ENCODE assay signal across 14 mouse cellular contexts in the genomic region with DNA sequence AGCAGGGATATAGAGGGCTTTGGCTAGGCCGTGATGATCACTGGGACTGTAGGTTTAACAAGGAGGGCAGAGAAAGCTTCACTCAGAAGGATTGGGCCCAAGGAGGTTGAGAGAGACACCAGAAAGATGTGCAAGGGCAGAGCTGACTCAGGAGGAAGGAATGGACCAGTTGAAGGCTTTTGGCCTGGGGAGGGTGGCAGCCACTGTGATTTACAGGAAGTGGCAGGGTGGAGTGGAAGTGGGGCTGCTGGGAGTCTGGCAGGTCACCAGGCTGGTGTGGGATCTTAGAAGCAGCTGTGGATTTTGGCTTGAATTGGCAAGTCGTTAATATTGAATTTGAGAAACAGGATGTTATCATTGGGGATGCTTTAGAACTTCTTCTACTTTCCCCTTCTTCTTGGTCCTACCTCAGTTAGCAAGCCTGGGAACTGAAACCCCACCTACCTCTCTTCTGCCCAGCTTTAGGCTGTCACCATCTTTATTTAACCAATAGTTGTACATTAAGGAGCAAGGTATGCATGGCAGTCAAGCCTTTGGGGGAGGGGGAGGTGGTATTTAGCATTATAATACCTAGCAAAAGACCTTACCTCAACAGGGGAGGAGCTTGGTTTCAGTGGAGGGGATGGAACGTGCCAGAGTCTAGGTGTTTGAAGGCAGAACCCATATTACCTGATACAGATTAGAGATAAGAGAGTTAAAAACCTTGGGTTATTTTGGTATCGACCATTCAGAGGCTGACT. TPM values are rescaled to one million over a fixed set of nuclear protein-coding genes. Genes with fewer than 3 reads are reported as not detected.
DNase-seq lines count a peak whose midpoint lies in the region; ATAC-seq lines count a peak whose summit lies in the region.
"Had no signal": no experiment of that assay in that cellular context is flagged by ENCODE, and none has a peak within 500 bp of the region (broad histone marks: within the 10 kb centered on the region; RNA-seq: fewer than 3 reads in every experiment).

No protein-coding gene starts in this region.

- no peaks in the 10 kb centered on the region for H3K27me3 ChIP-seq in forebrain, embryonic 13.5 days
- no peaks in the 10 kb centered on the region for H3K27me3 ChIP-seq in intestine, embryonic 15.5 days (replicated peaks)
- H3K27me3 ChIP-seq: embryonic facial prominence, embryonic 12.5 days; liver, embryonic 15.5 days had no signal

- no peak for ATAC-seq in forebrain, embryonic 13.5 days
- no peak for ATAC-seq in frontal cortex, adult (ENCODE audit: low TSS enrichment)
- no peak for ATAC-seq in intestine, embryonic 15.5 days
- ATAC-seq: intestine, embryonic 16.5 days; midbrain, embryonic 16.5 days had no signal

- H3K4me3 ChIP-seq in forebrain, embryonic 13.5 days, result no peak overlapping the region
- no peak overlapping the region for H3K4me3 ChIP-seq in intestine, embryonic 15.5 days (replicated peaks)
- H3K4me3 ChIP-seq: embryonic facial prominence, embryonic 12.5 days; left cerebral cortex, adult 2 months; liver, embryonic 15.5 days had no signal

- no peak overlapping the region for H3K9ac ChIP-seq in forebrain, embryonic 13.5 days
- no peak overlapping the region for H3K9ac ChIP-seq in intestine, embryonic 15.5 days
- H3K9ac ChIP-seq: embryonic facial prominence, embryonic 12.5 days; liver, embryonic 15.5 days had no signal

- no peaks in the 10 kb centered on the region for H3K9me3 ChIP-seq in forebrain, embryonic 13.5 days (replicated peaks)
- H3K9me3 ChIP-seq in intestine, embryonic 15.5 days, result no peaks in the 10 kb centered on the region
- H3K9me3 ChIP-seq: embryonic facial prominence, embryonic 12.5 days; liver, embryonic 15.5 days had no signal

- no peak overlapping the region for H3K4me2 ChIP-seq in forebrain, embryonic 13.5 days
- no peak overlapping the region for H3K4me2 ChIP-seq in intestine, embryonic 15.5 days (replicated peaks)
- H3K4me2 ChIP-seq: embryonic facial prominence, embryonic 12.5 days; liver, embryonic 15.5 days had no signal

- WGBS in forebrain, embryonic 13.5 days, result 84% methylated on average over 4 of the region's 4 CpGs
- 85% methylated on average over 4 of the region's 4 CpGs for WGBS in intestine, embryonic 15.5 days

- intact Hi-C loops in heart, postnatal 10 days (cut with DNase I), result no loop called here

- H3K4me1 ChIP-seq in forebrain, embryonic 13.5 days, result no peaks in the 10 kb centered on the region
- no peaks in the 10 kb centered on the region for H3K4me1 ChIP-seq in intestine, embryonic 15.5 days (replicated peaks)
- H3K4me1 ChIP-seq: embryonic facial prominence, embryonic 12.5 days; liver, embryonic 15.5 days had no signal

- peaks cover 16% of the 10 kb centered on the region; the same call in 1 of the 2 replicates for H3K36me3 ChIP-seq in forebrain, embryonic 13.5 days (ENCODE audit: poor library complexity, severe bottlenecking)
- no peaks in the 10 kb centered on the region for H3K36me3 ChIP-seq in intestine, embryonic 15.5 days

- no peak overlapping the region for H3K27ac ChIP-seq in forebrain, embryonic 13.5 days
- no peak overlapping the region for H3K27ac ChIP-seq in intestine, embryonic 15.5 days
- H3K27ac ChIP-seq: embryonic facial prominence, embryonic 12.5 days; left cerebral cortex, adult 2 months; liver, embryonic 15.5 days had no signal

- DNase-seq in adrenal gland, adult (ENCODE audit: inconsistent age in 2 of 2, low spot score in 1 of 2), result peak; percentile 23 to 62
- DNase-seq in adrenal gland, adult 18-20 months (ENCODE audit: low spot score in 2 of 2), result no peak
- DNase-seq in urinary bladder, postnatal 25 days (ENCODE audit: low spot score), result peak; percentile 19
- DNase-seq in urinary bladder, postnatal 4 days (ENCODE audit: low spot score in 2 of 2), result no peak
- peak; percentile 15 to 39 for DNase-seq in heart, postnatal 10 days
- DNase-seq: cerebellum, adult 8-10 months had no signal

RNA-seq across cellular contexts. Expression of a gene that starts 47.0 kb away (rescaled TPM):
- total RNA-seq in adrenal gland, adult 18-20 months (2021), result 10 to 100 TPM; 39.8 to 46.3 TPM
- 10 to 100 TPM; 33.1 to 41.8 TPM for total RNA-seq in heart, postnatal 10 days (2021)
- polyA plus RNA-seq in forebrain, embryonic 13.5 days (2015; fragmentation: Nextera tagmentation; extraction: Ambion mirVana), result 7.7 and 8.1 TPM in 2 replicates
- polyA plus RNA-seq in intestine, embryonic 15.5 days (2015; fragmentation: Nextera tagmentation; extraction: Ambion mirVana), result 5.2 and 5.6 TPM in 2 replicates

RNA-seq across cellular contexts. Expression of a gene that starts 55.0 kb away (rescaled TPM):
- not detected for total RNA-seq in adrenal gland, adult 18-20 months (2021)
- total RNA-seq in heart, postnatal 10 days (2021), result not detected
- polyA plus RNA-seq in forebrain, embryonic 13.5 days (2015; fragmentation: Nextera tagmentation; extraction: Ambion mirVana), result not detected in 2 replicates
- 1.1 and 1.2 TPM in 2 replicates for polyA plus RNA-seq in intestine, embryonic 15.5 days (2015; fragmentation: Nextera tagmentation; extraction: Ambion mirVana)

Comparison
In these comparisons a context has a peak if more than half of its experiments do, and no peak if none do; other contexts are left out.
1. DNase-seq: peak in adrenal gland, adult (2 of 2), urinary bladder, postnatal 25 days (single experiment) and heart, postnatal 10 days (2 of 2); none in adrenal gland, adult 18-20 months (0 of 2) and urinary bladder, postnatal 4 days (0 of 2).